Mouse (Mus musculus) stomach, embryonic 14.5 days (tissue): Measurements from ENCODE around the gene Cfi. TPM values are rescaled to one million over a fixed set of nuclear protein-coding genes. Genes with fewer than 3 reads are reported as not detected.
A peak's percentile ranks its signal among the peaks of the same experiment; 100 is the strongest.

ENCODE experiments used
- ATAC-seq: fragments of 200-750 bp; cut with Nextera tagmentation; 2 replicates; pipeline ENCODE4 v1.8.0; 2017; ENCODE audit warnings: low read depth, moderate TSS enrichment; ENCODE audit not compliant: insufficient number of reproducible peaks, insufficient read depth, low FRiP score
- H3K27ac ChIP-seq: fragments of 300-500 bp; sonication (generic); 2 replicates; pipeline ENCODE4 v1.5.1; 2014; ENCODE audit warnings: mild to moderate bottlenecking, low read length, moderate library complexity, mixed read lengths
- H3K27me3 ChIP-seq: fragments of 300-500 bp; sonication (generic); 2 replicates; pipeline ENCODE4 v1.6.1; 2014; ENCODE audit warnings: low read length, control low read depth, mixed read lengths; ENCODE audit not compliant: control insufficient read depth, insufficient read depth
- H3K36me3 ChIP-seq: fragments of 300-500 bp; sonication (generic); 2 replicates; pipeline ENCODE4 v1.6.1; 2014; ENCODE audit warnings: mild to moderate bottlenecking, control low read depth, low read length, moderate library complexity, mixed read lengths; ENCODE audit not compliant: control insufficient read depth, insufficient read depth
- H3K4me1 ChIP-seq: fragments of 300-500 bp; sonication (generic); 2 replicates; pipeline ENCODE4 v1.6.1; 2014; ENCODE audit warnings: low read length, control low read depth, mixed read lengths; ENCODE audit not compliant: control insufficient read depth, insufficient read depth
- H3K4me2 ChIP-seq: fragments of 300-500 bp; sonication (generic); replicated peaks from 2 replicates; pipeline ENCODE4 v1.6.1; 2014; ENCODE audit warnings: low read depth, low read length, control low read depth
- H3K4me3 ChIP-seq: fragments of 300-500 bp; sonication (generic); 2 replicates; pipeline ENCODE4 v1.5.1; 2014; ENCODE audit warnings: low read depth, low read length, control low read depth
- H3K9ac ChIP-seq: fragments of 300-500 bp; sonication (generic); replicated peaks from 2 replicates; pipeline ENCODE4 v1.6.1; 2014; ENCODE audit warnings: low read depth, mild to moderate bottlenecking, control low read depth, low read length, moderate library complexity, mixed read lengths
- H3K9me3 ChIP-seq: fragments of 300-500 bp; sonication (generic); 2 replicates; pipeline ENCODE4 v1.6.1; 2016; ENCODE audit warnings: low read depth, low read length, control low read depth; ENCODE audit not compliant: control insufficient read depth
- WGBS: fragments of 180-500 bp; shearing (Covaris S2); extraction: QIAGEN DNeasy Blood & Tissue Kit; methylation state at CpG from one replicate; pipeline ENCODE4 v1.1.7; 2014; 5-methylcytosine and 5-hydroxymethylcytosine counted together
- polyA plus RNA-seq: library from polyadenylated mRNA; unstranded; fragments of >200 nt; fragmentation: Nextera tagmentation; extraction: Ambion mirVana; gene quantifications from 2 replicates; pipeline ENCODE4 v1.2.1, GENCODE M21; 2014

Cfi gene
- polyA plus RNA-seq, 1 experiment from 2014 or later = 67.4 TPM

- 89% methylated on average over 3 of the region's 3 CpGs for WGBS
- Histone ChIP-seq H3K9me3 (no peaks in the 10 kb centered on the region), H3K4me2 (no peak overlapping the region), H3K4me1 (no peaks in the 10 kb centered on the region), H3K9ac (no peak overlapping the region), H3K36me3 (no peaks in the 10 kb centered on the region; the same call in 1 of the 2 replicates), H3K4me3 (no peak overlapping the region), H3K27ac (no peak overlapping the region), H3K27me3 (no peaks in the 10 kb centered on the region)
- ATAC-seq = no peak
Observed at GRCm38 (mm10) chr3:129893143-129893542, 57.5 kb downstream of the Cfi start.

- Histone ChIP-seq H3K27me3 (no peaks in the 10 kb centered on the region), H3K9me3 (no peaks in the 10 kb centered on the region), H3K27ac (0 out of 2 replicates have a peak overlapping the region, but pooled peaks have one; percentile 3), H3K4me2 (no peak overlapping the region), H3K4me3 (no peak overlapping the region), H3K4me1 (no peaks in the 10 kb centered on the region), H3K9ac (no peak overlapping the region), H3K36me3 (no peaks in the 10 kb centered on the region; the same call in 1 of the 2 replicates)
- WGBS = 35% methylated on average over 6 of the region's 6 CpGs
- ATAC-seq = no peak
Observed at GRCm38 (mm10) chr3:129896591-129896990, 60.9 kb downstream of the Cfi start.

GRCm38 (mm10) chr3:129898886-129899285 is 63.2 kb downstream of the Cfi start:
- 67% methylated on average over 4 of the region's 4 CpGs for WGBS
- Histone ChIP-seq H3K27ac (no peak overlapping the region), H3K4me3 (no peak overlapping the region), H3K36me3 (no peaks in the 10 kb centered on the region), H3K4me1 (peaks cover 14% of the 10 kb centered on the region), H3K9ac (no peak overlapping the region), H3K9me3 (no peaks in the 10 kb centered on the region), H3K27me3 (no peaks in the 10 kb centered on the region), H3K4me2 (no peak overlapping the region)
- ATAC-seq = no peak

- peak; percentile 95 for ATAC-seq
- Histone ChIP-seq H3K36me3 (peaks cover 5% of the 10 kb centered on the region; the same call in 1 of the 2 replicates), H3K9ac (peak within 1 kb of the TSS; percentile 60), H3K4me1 (peaks cover 15% of the 10 kb centered on the region), H3K4me3 (peak within 1 kb of the TSS; percentile 66), H3K9me3 (no peaks in the 10 kb centered on the region), H3K4me2 (peak within 1 kb of the TSS; percentile 71), H3K27ac (peak within 1 kb of the TSS; percentile 82), H3K27me3 (no peaks in the 10 kb centered on the region)
- 0% methylated on average over 34 of the region's 34 CpGs for WGBS
Observed at GRCm38 (mm10) chr3:129901271-129901809, 65.7 kb downstream of the Cfi start, which contains the start of gene Casp6. Gene Casp6 (plus strand): TSS chr3:129901425.

- H3K27me3 ChIP-seq = no peaks in the 10 kb centered on the region
- H3K4me3 ChIP-seq = no peak overlapping the region
- no peaks in the 10 kb centered on the region for H3K9me3 ChIP-seq
- WGBS = 74% methylated on average over 3 of the region's 3 CpGs
- H3K4me1 ChIP-seq = peaks cover 15% of the 10 kb centered on the region
- H3K9ac ChIP-seq = no peak overlapping the region
- no peak overlapping the region for H3K4me2 ChIP-seq
- no peak overlapping the region for H3K27ac ChIP-seq
- no peak for ATAC-seq
- H3K36me3 ChIP-seq = peaks cover 17% of the 10 kb centered on the region
Observed at GRCm38 (mm10) chr3:129903369-129903768, 67.7 kb downstream of the Cfi start.

GRCm38 (mm10) chr3:129903866-129904265 is 68.2 kb downstream of the Cfi start:
- no peak overlapping the region for H3K9ac ChIP-seq
- H3K9me3 ChIP-seq = no peaks in the 10 kb centered on the region
- H3K4me2 ChIP-seq = no peak overlapping the region
- no peak overlapping the region for H3K27ac ChIP-seq
- no peak for ATAC-seq
- 81% methylated on average over 8 of the region's 8 CpGs for WGBS
- H3K27me3 ChIP-seq = no peaks in the 10 kb centered on the region
- no peak overlapping the region for H3K4me3 ChIP-seq
- H3K4me1 ChIP-seq = peaks cover 15% of the 10 kb centered on the region
- H3K36me3 ChIP-seq = peaks cover 22% of the 10 kb centered on the region

- H3K9ac ChIP-seq = no peak overlapping the region
- H3K4me2 ChIP-seq = no peak overlapping the region
- no peak for ATAC-seq
- 71% methylated on average over 7 of the region's 7 CpGs for WGBS
- no peaks in the 10 kb centered on the region for H3K9me3 ChIP-seq
- H3K27me3 ChIP-seq = no peaks in the 10 kb centered on the region
- peaks cover 15% of the 10 kb centered on the region for H3K4me1 ChIP-seq
- H3K4me3 ChIP-seq = no peak overlapping the region
- no peak overlapping the region for H3K27ac ChIP-seq
- peaks cover 28% of the 10 kb centered on the region for H3K36me3 ChIP-seq
Observed at GRCm38 (mm10) chr3:129904381-129905132, 68.9 kb downstream of the Cfi start.

GRCm38 (mm10) chr3:129912025-129912424 is 76.3 kb downstream of the Cfi start:
- ATAC-seq = no peak
- H3K9ac ChIP-seq = no peak overlapping the region
- no peaks in the 10 kb centered on the region for H3K4me1 ChIP-seq
- H3K9me3 ChIP-seq = no peaks in the 10 kb centered on the region
- peaks cover 44% of the 10 kb centered on the region for H3K36me3 ChIP-seq
- no peaks in the 10 kb centered on the region for H3K27me3 ChIP-seq
- no peak overlapping the region for H3K27ac ChIP-seq
- WGBS = 91% methylated on average over 14 of the region's 14 CpGs
- no peak overlapping the region for H3K4me3 ChIP-seq
- no peak overlapping the region for H3K4me2 ChIP-seq
